Mouse (Mus musculus): Measurements from ENCODE around the gene Lyrm7.

- TF ChIP-seq CTCF (IDR thresholded peaks at IDR 0.05; ENCODE audit: extremely low read depth, insufficient read depth, insufficient read length, insufficient replicate concordance) (no peak), POLR2A (IDR thresholded peaks at IDR 0.05; ENCODE audit: low read depth, low read length) (no peak)
Observed at GRCm38 (mm10) chr11:54892091-54892490, 31.4 kb upstream of the Lyrm7 start.

Measured in spleen, adult 2 months (tissue).